Mouse (Mus musculus) splenic B cell, adult 2 months (primary cell): ENCODE results near the gene Smn1.
"Not testable (repeated sequence)": the region's sequence is repeated elsewhere in the genome, so short reads cannot be mapped to it uniquely, and the experiment has no call there.

Experiments used
- DNase-seq: peaks from one replicate; pipeline ENCODE4 v3.0.0-alpha.2; 2011; ENCODE audit warnings: low read depth, low spot score
- H3K27me3 ChIP-seq: 2 replicates; pipeline ENCODE4 v1.6.1; 2012; ENCODE audit warnings: mild to moderate bottlenecking, low read length, moderate library complexity, mixed read lengths; ENCODE audit not compliant: control insufficient read depth, poor library complexity, insufficient read depth, severe bottlenecking
- H3K36me3 ChIP-seq: 2 replicates; pipeline ENCODE4 v1.6.1; 2012; ENCODE audit warnings: mild to moderate bottlenecking, low read length, moderate library complexity, mixed read lengths; ENCODE audit not compliant: control insufficient read depth, poor library complexity, insufficient read depth, severe bottlenecking

Smn1 gene

GRCm38 (mm10) chr13:100124423-100125257 is at the start of gene Smn1:
Smn1 (plus strand) TSS chr13:100124852.
- DNase-seq = peak; percentile 93
- Histone ChIP-seq H3K27me3 (no peaks in the 10 kb centered on the region), H3K36me3 (peaks cover 10% of the 10 kb centered on the region; the same call in 1 of the 2 replicates)

DNA sequence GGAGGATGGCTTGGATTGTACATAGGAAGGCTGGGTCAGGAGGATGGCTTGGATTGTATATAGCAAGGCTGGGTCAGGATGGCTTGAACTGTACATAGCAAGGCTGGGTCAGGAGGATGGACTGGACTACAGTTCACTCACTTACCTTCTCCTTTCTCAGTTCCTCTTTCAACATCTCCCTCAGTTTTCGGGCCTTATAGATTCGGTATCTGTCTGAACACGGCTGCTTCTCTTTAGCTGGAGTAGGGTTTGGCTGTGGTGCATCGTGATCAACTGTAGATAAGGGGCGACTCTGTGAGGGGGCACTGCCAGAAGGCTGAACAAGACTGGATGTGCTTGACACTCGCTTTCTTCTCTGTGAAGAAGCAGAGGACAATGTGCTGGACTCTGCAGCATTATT is 25.8 kb upstream of the Smn1 start:
- DNase-seq = peak; percentile 36
- H3K27me3 ChIP-seq = no peaks in the 10 kb centered on the region
- peaks cover 13% of the 10 kb centered on the region; the same call in 1 of the 2 replicates for H3K36me3 ChIP-seq

DNA sequence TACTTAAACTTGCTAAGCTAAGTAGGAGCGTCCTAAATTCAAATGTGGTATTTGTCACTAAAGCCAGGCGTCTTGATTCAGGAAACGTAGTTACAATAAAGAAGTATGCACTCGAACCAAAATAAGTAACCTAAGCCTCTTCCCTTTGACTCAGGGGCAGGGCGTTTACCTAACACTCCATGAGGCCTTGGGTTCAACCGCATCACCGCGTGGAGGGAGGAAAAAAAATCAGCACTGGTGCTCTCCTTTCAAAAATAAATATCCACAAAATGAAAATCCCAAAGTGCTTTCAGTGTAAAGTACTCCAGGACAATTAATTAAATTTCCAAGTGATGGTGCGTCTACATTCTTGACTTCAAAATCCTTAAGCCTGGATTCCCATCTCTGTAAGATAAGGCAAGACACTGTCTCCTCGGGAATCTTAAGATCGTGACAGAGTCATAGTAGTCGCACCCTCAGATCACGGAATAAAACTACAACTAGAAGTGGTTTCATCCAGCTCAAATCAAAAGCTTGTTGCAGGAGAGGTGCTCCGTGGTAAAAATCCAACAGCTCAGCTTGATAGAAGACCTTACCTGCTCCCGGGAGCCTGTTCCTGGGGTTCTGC is 21.5 kb upstream of the Smn1 start:
- DNase-seq = no peak
- H3K27me3 ChIP-seq = no peaks in the 10 kb centered on the region
- H3K36me3 ChIP-seq = no peaks in the 10 kb centered on the region

GRCm38 (mm10) chr13:100103748-100104254 is 20.9 kb upstream of the Smn1 start, which contains the start of gene Bdp1:
Bdp1 (minus strand) TSS chr13:100104070.
- peak; percentile 94 for DNase-seq
- no peaks in the 10 kb centered on the region for H3K36me3 ChIP-seq
- no peaks in the 10 kb centered on the region for H3K27me3 ChIP-seq

- Histone ChIP-seq H3K27me3 (no peaks in the 10 kb centered on the region), H3K36me3 (no peaks in the 10 kb centered on the region)
- peak; percentile 80 for DNase-seq
These were observed 16.8 kb upstream of the Smn1 start, which contains the start of gene Serf1 for GRCm38 (mm10) chr13:100107652-100108472. Serf1 (plus strand) TSS chr13:100108012.

GRCm38 (mm10) chr13:100112218-100112972 is 12.3 kb upstream of the Smn1 start:
- DNase-seq = peak; percentile 27
- Histone ChIP-seq H3K36me3 (no peaks in the 10 kb centered on the region), H3K27me3 (no peaks in the 10 kb centered on the region)

GRCm38 (mm10) chr13:100123970-100124369 is 682 bp upstream of the Smn1 start:
- no peak for DNase-seq
- Histone ChIP-seq H3K36me3 (peaks cover 8% of the 10 kb centered on the region; the same call in 1 of the 2 replicates), H3K27me3 (no peaks in the 10 kb centered on the region)

DNA sequence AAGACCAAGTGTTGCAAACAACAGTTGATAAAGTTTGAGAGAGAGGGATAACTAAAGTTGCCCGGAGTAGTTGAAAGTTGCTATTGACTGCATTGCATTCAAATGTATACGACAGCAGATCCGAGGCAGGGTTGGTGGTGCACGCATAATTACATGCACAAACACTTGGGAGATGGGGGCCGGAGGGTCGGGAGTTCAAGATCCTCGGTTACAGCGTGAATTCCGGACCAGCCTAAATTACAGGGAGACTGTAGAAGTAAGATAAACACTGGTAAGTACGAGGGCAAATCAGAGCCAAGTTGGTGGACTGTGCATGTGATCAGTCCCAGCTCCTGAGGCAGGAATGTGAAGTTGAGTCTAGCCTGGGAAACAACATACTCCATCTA is 599 bp downstream of the Smn1 start:
- no peak for DNase-seq
- H3K36me3 ChIP-seq = peaks cover 10% of the 10 kb centered on the region; the same call in 1 of the 2 replicates

GRCm38 (mm10) chr13:100141646-100142314 is 17.1 kb downstream of the Smn1 start:
- Histone ChIP-seq H3K27me3 (no peaks in the 10 kb centered on the region), H3K36me3 (peaks cover 12% of the 10 kb centered on the region)
- DNase-seq = no peak

More for the DNA sequence above, 599 bp downstream of the Smn1 start:
- no peaks in the 10 kb centered on the region for H3K27me3 ChIP-seq

- DNase-seq = peak; percentile 36
- no peaks in the 10 kb centered on the region for H3K36me3 ChIP-seq
- no peaks in the 10 kb centered on the region for H3K27me3 ChIP-seq
These were observed 28.0 kb downstream of the Smn1 start for GRCm38 (mm10) chr13:100152659-100153058.

DNA sequence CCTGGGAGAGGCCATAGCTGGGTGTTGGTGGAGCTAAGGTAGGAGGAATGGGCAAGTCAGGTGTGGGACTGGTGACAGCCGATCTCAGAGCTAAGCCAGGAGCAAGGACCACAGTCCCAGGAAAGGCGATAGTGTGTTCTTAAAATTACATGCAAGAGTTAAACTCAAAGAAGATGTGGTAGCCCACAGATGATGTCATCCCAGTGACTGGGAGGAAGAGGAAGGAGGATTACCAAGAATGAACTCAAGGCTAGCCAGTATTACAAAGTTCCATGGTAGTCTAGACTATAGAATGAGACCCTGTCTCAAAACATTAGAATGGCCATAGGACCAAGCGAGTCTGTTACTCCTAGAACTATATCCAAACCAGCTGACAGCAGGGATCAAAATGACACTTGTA is 32.0 kb downstream of the Smn1 start:
- DNase-seq = no peak
- H3K36me3 ChIP-seq = no peaks in the 10 kb centered on the region
- no peaks in the 10 kb centered on the region for H3K27me3 ChIP-seq

DNA sequence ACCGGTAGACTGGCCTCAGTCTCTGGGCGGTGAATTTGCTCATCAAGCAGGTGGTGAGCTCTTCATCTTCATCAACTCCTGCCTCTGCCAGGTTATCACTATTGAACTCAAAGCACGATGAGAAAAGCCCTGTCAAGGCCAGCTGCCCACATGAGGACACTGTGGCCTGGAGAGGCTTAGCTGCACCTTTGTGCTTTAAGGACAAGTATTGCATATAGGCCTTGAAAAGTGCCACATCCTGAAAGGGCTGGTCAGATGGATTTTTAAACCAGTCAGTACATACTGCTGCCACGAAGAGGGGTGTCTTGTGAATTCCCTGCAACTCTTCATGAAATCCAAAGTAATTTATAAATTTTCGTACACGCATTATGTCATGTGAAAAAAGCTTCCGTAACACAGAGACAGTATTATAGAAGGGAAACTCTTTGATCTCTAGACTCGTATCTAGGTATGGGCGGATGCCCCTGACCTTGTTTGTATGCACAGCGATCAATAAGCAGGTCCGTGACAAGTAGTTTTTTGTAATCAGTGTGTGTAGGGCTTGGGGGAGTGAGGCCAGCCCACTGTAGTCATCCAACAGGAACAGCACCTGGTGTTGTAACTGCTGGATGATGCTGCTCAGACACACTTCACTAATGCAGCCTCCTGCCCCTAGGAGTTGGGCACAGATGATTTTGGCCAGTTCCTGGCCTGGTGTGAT is 36.7 kb downstream of the Smn1 start:
- H3K27me3 ChIP-seq, DNase-seq, H3K36me3 ChIP-seq: not testable (repeated sequence)

DNA sequence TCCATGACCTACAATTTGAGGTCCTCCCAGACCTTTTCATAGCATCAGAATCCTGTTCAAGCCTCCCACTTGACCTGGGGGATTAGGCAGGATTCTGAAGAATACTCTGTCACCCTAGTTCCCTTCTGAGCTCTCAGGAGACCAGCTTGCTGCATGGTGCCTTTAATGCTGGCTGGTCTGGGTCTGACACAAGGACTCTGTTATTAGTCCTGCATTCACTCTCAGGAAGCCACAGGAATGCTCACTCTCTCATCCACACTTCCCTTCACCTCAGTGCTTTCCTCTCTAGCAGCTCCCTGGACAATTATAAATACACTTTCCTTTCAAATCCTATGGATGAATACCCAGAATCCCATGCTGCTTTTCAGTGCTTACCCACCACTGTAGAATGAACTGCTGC is 37.8 kb downstream of the Smn1 start:
- not testable (repeated sequence) for H3K36me3 ChIP-seq, DNase-seq, H3K27me3 ChIP-seq
